Mouse (Mus musculus): Measurements from ENCODE around the gene Rsrc2. TPM values are rescaled to one million over a fixed set of nuclear protein-coding genes. Genes with fewer than 3 reads are reported as not detected.
"Not testable (repeated sequence)": the region's sequence is repeated elsewhere in the genome, so short reads cannot be mapped to it uniquely, and the experiment has no call there.

Rsrc2 gene
- 10.5 and 14.7 TPM in 2 replicates for polyA plus RNA-seq (2012; rRNA removed)

DNA sequence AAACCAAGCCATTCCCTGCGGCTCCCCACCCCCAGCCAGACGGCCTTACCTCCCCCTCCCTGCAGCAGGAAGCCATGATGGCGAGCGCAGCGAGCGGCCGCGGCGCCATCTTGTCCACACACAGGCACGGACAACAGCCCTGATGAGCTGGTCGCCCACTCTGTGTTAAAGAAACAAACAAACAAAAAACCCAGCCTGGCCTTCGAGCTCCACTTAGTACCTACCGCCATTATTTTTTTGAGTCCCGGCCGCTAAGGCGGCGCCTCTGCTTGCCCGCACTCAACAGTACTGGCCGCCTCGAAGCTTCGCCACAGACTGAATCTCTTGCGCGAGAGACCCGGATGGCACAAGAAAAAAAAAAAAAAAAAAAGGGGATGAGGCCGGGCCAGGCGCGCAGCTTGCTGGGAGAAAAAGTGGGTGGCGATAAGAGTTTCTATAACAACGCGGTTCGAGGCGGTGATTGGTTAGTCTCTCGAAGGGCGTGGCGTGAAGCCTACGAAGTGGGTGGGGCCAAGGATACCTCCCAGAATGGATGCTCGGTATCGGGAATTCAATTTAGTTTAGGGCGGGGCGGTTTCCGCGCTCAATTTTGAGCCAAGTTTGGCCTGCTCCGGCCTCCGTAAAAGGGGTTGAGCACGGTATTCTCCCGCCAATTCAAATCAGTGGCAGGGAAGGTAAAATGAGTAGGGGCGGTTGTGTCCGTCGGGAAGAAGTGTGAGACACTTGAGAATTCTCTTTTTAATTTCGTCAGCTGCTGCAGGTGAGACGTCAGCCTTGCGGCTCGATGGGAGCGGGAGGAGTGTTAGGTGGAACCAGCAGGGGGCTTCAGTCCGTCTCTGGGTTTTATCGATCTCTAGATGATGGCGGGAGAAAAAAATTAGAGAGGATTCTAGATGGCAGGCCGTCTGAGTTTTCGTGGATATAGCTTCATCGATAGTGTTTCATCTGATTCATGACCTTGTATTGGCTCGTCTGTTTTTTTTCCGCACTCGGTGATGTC lies at the start of gene Rsrc2, which contains the start of gene Kntc1:
Gene Rsrc2 (minus strand): TSS at position 350 of the 1,000 bp plus-strand sequence.
Gene Kntc1 (plus strand): TSS at position 652 of the 1,000 bp plus-strand sequence.
- peak; percentile 95 for DNase-seq (ENCODE audit: low read depth, low spot score)
- WGBS = under 1% methylated on average over 63 of the region's 63 CpGs

DNA sequence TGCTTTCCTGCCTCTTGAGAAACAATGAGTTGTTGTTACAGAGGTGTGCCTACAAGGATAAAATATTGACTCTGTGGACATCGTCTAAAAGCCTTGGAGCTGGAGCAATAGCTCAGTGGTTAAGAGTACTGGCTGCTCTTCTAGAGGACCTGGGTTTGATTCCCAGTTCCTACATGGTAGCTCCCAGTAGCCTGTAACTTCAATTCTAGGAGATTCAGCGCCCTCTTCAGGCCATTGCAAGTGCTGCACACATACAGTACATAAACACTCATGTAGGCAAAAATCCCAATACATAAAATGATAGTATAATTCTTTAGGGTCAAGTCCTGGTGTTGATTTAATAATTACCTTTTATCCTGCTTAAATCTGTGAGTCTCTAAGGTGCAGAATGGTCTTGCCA lies 43.9 kb upstream of the Rsrc2 start:
- WGBS = 89% methylated on average over 2 of the region's 2 CpGs
- no peak for DNase-seq (ENCODE audit: low read depth, low spot score)

DNA sequence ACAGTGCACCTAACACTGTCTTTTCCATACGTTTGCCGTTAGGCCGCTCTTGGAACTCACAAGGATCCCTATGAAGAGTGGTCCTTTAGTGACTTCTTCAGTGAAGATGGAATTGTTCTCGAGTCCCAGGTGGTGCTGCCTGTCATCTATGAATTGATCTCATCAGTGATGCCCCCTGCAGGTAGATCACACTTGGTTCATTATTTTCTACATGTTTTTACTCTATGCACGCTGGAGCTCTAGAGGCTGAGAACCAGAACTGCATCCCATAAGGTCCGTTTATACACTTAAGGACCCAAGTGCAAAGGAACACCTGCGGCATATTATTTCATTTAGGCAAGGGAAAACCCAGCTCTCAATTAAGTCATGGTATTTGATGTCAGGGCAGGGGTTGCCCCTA lies 39.8 kb upstream of the Rsrc2 start:
- WGBS = 92% methylated on average over 7 of the region's 7 CpGs
- no peak for DNase-seq (ENCODE audit: low read depth, low spot score)

DNA sequence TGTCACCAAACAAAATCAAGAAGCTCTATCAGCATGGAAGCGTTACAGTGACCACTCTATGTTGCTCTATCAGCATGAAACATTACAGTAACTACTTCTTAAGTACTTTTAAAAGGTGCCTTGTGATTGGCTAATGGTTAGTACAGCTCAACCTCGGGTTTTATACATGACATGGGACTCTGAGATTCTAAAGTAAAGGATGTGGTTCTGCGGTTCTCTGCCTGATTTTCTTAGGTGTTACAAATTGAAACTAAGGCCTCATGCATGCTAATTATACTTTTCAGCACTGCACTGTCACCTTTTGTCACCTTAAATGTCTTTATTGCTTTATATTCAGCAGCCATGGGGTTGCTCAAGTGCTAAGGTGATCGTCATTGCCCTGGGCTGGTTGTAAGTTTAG lies 32.6 kb upstream of the Rsrc2 start:
- no peak for DNase-seq (ENCODE audit: low read depth, low spot score)
- 81% methylated on average over 4 of the region's 4 CpGs for WGBS

DNA sequence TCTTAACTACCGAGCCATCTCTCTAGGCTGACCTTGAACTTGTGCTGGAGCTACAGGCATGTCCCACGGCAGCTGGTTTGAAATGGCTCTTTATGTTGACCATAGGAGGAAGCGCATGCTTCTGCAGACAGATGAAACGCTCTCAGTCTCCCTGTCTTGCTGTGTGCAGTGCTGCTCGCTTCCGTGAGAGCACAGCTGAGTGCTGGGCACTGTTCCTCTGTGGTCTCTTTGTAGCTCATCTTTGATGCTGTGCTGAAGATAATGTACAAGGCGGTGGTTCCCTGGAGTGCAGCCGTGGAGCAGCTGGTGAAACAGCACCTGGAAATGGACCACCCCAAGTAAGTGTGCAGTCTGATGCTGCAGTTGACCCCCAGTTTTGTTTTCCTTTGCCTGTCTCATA lies 31.5 kb upstream of the Rsrc2 start:
- DNase-seq (ENCODE audit: low read depth, low spot score) = no peak
- 87% methylated on average over 8 of the region's 8 CpGs for WGBS

DNA sequence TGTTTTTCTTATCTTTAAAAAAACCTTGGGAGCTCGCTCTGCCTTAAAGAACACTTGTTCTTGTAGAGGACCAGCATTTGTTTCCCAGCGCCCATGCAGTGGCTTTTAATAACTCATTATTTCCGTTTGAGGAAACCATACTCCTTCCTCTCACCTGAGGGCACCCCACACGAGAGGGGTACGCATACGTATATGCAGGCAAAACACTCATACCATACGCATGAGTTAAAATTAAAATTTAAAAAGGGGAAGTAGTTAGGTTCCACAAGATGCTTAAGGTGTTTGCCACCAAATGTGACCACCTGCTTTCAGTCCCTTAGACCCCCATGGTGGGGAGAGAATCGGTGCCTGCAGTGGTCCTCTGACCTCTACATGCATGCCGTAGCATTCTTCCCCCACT lies 24.2 kb upstream of the Rsrc2 start:
- WGBS = 91% methylated on average over 9 of the region's 9 CpGs
- no peak for DNase-seq (ENCODE audit: low read depth, low spot score)

DNA sequence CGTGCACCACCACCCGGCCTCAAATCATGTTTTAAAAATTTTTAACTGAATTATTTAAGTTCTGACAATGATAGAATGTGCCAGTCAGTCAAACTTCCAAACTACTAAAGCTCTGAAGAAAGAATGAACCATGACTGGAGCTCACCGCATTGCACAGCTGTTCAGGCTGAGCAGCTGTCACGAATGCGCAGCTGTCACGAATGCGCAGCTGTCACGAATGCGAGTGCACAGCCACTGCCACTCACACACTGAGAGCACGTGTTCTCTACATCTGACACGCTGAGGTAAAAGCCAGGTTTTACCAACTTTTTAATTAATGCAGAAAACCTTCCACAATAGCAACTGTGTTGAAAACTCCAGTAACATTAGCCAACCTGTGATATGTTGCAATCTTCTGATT lies 17.2 kb upstream of the Rsrc2 start:
- WGBS = 94% methylated on average over 11 of the region's 11 CpGs
- DNase-seq (ENCODE audit: low read depth, low spot score) = not testable (repeated sequence)

DNA sequence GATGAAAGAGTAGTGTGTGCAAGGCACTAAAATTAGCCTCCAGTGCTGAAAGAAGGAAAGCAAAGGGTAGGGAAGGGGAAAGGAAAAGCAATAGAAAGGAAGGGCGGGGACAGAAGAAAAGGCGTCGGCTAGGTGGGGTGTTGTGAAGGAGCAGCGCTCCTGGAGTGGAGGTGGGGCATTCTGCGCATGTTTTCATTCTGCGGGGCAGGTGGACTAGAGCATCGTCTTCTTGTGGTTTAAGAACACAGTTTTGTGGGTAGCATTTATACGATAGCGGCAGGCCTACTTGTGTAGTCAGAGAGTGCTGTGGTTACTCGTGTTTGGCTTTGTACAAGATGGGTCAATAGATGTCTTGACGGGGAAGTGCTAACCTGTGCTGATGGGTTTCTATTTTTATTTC lies 16.3 kb upstream of the Rsrc2 start:
- WGBS = 61% methylated on average over 11 of the region's 11 CpGs

DNA sequence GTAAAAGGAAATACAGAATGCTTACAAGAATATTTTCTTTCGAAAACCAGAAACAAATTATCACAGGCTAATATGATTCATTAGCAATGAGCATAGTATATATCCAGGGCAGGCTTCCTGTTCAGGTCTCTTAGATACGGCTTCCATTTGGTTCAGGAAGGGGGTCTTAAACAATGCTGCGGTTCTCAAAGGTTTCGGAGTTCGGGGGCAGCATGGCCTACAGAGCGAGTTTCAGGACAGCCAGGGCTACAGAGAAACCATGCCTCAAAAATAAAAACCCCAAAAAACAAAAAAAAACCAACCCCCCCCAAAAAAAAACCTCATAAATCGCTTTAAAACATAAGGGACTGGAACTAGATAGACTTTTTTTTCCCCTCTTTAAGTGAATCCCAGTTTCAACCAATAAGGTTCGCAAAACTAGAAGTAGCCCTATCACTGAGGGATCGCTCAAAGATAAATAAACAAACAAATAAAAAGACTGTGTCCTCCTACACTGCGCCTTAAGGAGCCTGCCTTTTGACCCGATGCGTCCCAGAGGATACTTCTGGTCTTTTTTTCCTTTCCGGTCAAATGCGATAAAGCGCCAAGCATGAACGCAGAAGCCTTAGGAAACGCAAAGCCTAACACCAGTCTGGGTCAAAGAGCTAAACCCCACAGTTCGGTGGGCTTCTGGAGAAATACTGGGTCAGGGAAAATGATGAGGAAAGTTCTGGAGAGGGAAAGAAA lies 712 bp downstream of the Rsrc2 start:
- DNase-seq (ENCODE audit: low read depth, low spot score) = no peak
- under 1% methylated on average over 18 of the region's 18 CpGs for WGBS

More for the DNA sequence above, 16.3 kb upstream of the Rsrc2 start:
- no peak for DNase-seq (ENCODE audit: low read depth, low spot score)

DNA sequence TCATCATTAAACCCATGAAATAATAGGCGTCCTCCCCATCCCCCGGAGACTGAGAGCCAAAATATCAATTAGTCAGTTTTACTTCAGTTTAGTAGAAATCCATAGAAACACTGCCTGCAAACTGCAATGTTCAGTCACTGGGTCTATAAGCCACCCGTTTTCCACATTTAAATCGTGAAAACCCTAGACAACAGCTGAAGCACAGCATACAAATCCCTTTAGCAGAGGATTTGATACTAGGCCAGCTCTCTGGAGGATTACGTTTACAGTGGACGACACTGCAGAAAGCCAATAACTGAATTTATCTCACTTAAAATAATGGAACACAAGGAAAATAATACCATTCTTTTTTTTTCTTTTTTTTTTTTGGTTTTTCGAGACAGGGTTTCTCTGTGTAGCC lies 1.6 kb downstream of the Rsrc2 start:
- 4% methylated on average over 7 of the region's 7 CpGs for WGBS
- no peak for DNase-seq (ENCODE audit: low read depth, low spot score)

DNA sequence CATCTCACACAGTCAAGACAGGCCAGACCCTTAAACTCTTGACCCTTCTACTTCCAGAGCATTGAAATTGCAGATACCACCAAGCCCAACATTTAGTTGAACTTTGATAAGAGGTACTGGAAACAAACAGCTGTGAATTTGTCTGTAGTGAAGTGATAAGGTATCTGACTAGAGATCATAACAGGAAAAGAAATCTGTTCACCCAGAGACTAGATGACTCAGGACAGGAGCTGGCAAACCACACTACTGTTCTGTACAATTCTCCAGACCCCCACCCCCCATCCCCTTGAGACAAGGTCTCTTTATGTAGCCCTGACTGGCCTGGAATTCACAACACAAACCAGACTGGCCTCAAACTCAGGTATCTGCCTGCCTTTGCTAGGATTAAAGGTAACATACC lies 3.0 kb downstream of the Rsrc2 start:
- no peak for DNase-seq (ENCODE audit: low read depth, low spot score)

DNA sequence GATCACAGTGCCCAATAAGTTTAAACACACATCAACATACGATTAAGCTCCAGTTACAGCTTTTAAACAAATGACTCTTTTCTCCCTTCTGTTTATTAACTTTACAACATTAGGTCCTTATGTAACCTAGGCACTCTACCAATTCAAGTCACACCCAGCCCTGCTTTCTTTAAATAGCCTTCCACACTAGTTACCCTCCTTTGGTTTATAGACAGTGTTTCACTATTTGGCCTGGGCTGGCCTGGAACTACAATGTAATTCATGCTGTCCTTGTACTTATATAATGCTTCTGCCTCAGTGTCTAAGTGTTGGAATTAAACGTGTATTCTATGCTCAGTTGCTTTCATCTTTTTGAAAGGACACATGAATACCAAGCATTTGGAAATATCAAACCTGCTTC lies 4.9 kb downstream of the Rsrc2 start:
- 13% methylated on average over 2 of the region's 2 CpGs for WGBS
- no peak for DNase-seq (ENCODE audit: low read depth, low spot score)

DNA sequence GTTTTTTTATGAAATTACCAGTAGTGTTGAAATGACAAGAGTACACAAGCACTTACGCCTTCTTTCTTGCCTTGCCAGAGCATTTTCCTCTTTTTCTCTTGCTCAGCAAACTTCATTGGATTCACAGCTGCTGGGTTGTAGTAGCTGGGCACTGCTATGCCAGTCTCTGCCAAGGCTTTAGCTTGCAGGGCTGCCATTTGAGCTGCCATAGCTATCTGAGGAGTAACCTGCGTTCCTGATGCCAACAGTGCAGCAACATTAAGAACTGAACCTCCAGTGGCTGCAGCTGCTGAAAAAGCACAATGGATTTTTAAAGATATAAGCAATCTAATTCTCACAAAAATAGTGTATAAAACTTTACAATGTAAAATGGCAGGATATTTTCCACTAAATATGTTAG lies 18.2 kb downstream of the Rsrc2 start:
- DNase-seq (ENCODE audit: low read depth, low spot score) = no peak
- WGBS = 97% methylated on average over 2 of the region's 2 CpGs

DNA sequence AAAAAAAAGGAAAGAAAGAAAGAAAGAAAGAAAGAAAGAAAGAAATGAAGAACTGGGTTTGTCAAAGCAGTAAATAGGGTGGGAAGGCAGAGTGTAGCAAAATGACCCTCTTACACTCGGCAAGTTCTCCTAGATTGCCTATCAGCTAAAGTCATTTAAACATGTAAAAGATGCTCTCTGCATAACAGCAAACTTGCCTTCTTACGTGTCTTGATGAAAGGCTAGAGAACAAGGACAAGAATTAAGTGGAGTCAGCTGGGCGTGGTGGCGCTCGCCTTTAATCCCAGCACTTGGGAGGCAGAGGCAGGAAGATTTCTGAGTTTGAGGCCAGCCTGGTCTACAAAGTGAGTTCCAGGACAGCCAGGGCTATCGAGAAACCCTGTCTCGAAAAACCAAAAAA lies 25.4 kb downstream of the Rsrc2 start:
- 88% methylated on average over 7 of the region's 7 CpGs for WGBS
- DNase-seq (ENCODE audit: low read depth, low spot score) = not testable (repeated sequence)

DNA sequence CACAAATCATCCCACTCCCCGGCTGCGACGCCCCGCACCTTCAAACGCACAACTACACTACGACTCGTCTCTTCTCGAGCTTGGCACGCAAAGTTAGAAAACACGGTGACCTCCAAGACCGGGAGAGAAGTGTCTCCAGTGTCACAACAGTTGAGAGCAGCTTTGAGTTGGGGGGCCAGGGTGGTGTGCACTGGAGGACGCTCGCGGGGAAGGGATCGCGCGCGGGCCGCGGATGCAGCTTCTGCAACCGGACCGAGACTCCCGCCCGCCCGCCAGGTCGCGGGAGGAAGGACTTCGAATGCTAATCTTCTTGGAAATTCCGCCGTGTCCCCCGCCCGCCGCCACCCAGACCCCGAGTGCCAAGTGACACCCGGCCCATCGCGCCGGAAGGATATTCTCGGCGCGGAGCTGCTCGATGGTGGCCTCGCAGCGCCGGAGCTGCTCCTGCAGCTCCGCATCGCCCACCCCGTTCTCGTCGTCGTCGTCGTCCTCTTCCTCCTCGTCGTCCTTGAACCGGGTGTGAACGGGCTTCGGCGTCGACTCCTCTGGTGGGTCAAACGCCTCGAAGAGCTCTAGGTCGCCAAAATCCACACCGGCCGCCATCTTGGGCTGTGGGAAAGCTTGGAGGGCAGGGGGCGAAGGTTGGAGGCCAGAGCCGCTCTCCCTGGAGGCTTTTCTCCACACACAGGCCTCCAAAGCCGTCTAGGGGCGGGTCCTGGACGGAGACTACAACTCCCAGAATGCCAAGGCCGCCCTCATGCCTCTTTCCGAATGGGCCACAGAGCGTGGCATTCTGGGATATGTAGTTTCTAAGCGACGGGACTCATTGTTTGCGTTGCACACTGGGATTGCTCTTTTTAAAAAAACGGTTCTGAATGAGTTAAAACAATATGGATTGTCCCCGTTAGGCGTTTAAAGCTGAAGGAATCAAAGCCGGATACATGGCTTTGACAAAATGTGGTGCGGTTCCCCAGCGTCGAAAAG lies 28.6 kb downstream of the Rsrc2 start, which contains the start of gene Zcchc8:
Gene Zcchc8 (minus strand): TSS at position 773 of the 984 bp plus-strand sequence.
- peak; percentile 96 for DNase-seq (ENCODE audit: low read depth, low spot score)
- WGBS = under 1% methylated on average over 83 of the region's 83 CpGs

DNA sequence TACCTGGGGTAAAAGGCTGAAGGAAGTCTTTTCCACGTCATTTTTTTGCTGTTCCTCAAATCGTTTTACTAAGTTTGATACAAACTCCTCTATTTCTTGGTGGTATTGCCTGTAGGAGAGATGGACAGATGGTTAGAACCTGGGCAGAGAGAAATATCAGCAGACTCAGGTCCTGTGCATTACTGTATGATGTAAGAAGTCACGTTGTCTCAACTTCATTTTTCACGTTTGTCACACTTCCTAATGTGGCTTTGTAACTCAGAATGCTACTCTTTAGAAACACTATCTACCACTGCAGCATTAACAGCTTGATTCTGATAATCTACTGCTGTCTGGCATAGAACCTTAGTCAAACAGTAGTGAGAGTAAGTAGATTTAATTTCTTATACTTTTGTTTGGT lies 34.6 kb downstream of the Rsrc2 start:
- no peak for DNase-seq (ENCODE audit: low read depth, low spot score)
- 82% methylated on average over 4 of the region's 4 CpGs for WGBS

DNA sequence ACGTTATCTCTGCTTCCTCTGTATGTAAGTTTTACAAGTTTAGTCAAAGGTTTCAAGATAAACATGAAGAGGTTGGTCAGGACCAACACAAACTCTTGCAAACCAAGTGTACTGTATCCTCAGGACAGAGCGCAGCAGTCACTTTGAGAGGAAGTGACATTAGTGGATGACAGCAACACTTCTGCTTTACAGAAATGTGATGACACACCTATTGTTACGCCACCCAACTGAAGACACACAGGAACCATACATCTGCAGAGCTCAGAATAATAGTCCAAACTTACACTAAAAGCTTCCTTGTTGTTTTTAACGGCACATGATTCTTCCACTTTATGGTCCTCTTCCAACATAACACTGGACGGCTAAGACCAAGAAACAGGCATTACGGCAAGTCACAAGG lies 35.4 kb downstream of the Rsrc2 start:
- no peak for DNase-seq (ENCODE audit: low read depth, low spot score)
- WGBS = 80% methylated on average over 6 of the region's 6 CpGs

DNA sequence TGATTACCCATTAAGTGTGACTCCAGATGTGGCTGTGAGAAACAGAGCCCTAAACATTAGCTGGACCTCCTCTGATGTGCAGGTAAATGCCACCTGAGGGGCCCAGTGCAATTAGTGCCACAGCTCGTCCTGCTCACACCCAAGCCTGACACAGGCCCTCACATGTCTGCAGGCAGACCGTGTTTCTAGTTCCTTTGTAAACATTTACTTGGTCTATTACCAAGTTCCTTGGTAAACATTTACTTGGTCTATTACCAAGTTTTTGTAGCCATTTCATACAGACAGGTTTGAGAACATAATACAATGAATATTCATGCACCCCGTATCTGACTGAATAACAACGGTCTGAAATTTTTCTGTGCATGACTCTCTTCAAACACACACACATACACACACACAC lies 39.6 kb downstream of the Rsrc2 start:
- no peak for DNase-seq (ENCODE audit: low read depth, low spot score)
- 30% methylated on average over 4 of the region's 4 CpGs for WGBS

DNA sequence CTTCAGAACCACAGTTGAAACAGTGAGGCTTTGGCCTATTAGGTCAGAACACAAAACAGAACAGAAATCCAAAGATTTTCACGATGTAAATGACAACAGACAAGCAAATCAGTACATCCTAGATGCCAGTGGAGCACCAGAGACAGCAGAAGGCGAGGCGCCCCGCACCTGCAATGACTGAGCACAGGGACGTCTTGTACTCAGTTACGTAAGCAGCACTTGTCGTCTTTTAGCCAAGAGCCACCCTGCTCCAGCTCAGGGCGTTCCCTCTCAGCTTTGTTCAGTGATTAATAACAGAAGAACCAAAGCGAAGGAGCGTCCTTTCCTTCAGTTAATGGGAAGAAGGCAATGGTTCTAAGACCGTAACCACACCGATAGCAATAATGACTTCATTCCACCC lies 40.6 kb downstream of the Rsrc2 start:
- WGBS = 93% methylated on average over 12 of the region's 12 CpGs

More for the DNA sequence above, 40.6 kb downstream of the Rsrc2 start:
- no peak for DNase-seq (ENCODE audit: low read depth, low spot score)
